Mouse (Mus musculus) cerebellum, postnatal 10 days (tissue): ENCODE measurements around the gene Tomm40l.

Experiments used
- DNase-seq, 2 experiments: peaks; one replicate each; pipeline ENCODE4 v3.0.0; 2021; ENCODE audit warnings: mixed read lengths in 2 of 2

The Tomm40l gene

GRCm38 (mm10) chr1:171222238-171223155, at the start of gene Tomm40l:
Gene Tomm40l, minus strand, starts transcription at chr1:171222514.
- peak; percentile 89 to 94 for DNase-seq

GRCm38 (mm10) chr1:171272086-171272485, 49.8 kb upstream of the Tomm40l start:
- no peak for DNase-seq

- DNase-seq = no peak
Measured at GRCm38 (mm10) chr1:171271622-171272021, 49.3 kb upstream of the Tomm40l start.

- DNase-seq = peak in 1 of 2 experiments; percentile 24
Measured at GRCm38 (mm10) chr1:171271196-171271595, 48.9 kb upstream of the Tomm40l start.

GRCm38 (mm10) chr1:171270573-171270900, 48.2 kb upstream of the Tomm40l start:
- DNase-seq = peak; percentile 68 to 71

GRCm38 (mm10) chr1:171269848-171270572, 47.7 kb upstream of the Tomm40l start, which contains the start of gene B4galt3:
Gene B4galt3, plus strand, starts transcription at chr1:171270328.
- peak; percentile 99 for DNase-seq

GRCm38 (mm10) chr1:171268341-171268740, 46.0 kb upstream of the Tomm40l start:
- no peak for DNase-seq

GRCm38 (mm10) chr1:171265971-171266744, 43.8 kb upstream of the Tomm40l start:
- DNase-seq = no peak

- DNase-seq = peak; percentile 28 to 52
Measured at GRCm38 (mm10) chr1:171263666-171264461, 41.5 kb upstream of the Tomm40l start.

GRCm38 (mm10) chr1:171263185-171263611, 40.9 kb upstream of the Tomm40l start:
- DNase-seq = peak; percentile 84 to 89

GRCm38 (mm10) chr1:171262594-171263130, 40.3 kb upstream of the Tomm40l start:
- peak; percentile 86 to 92 for DNase-seq

GRCm38 (mm10) chr1:171260316-171260715, 38.0 kb upstream of the Tomm40l start:
- DNase-seq = no peak

- DNase-seq = no peak
Measured at GRCm38 (mm10) chr1:171258921-171259320, 36.6 kb upstream of the Tomm40l start.

GRCm38 (mm10) chr1:171257781-171258180, 35.5 kb upstream of the Tomm40l start:
- DNase-seq = no peak

- peak; percentile 83 to 87 for DNase-seq
Measured at GRCm38 (mm10) chr1:171256937-171257548, 34.7 kb upstream of the Tomm40l start.

GRCm38 (mm10) chr1:171256095-171256818, 33.9 kb upstream of the Tomm40l start:
- DNase-seq = peak in 1 of 2 experiments; percentile 14

- peak; percentile 70 to 74 for DNase-seq
Measured at GRCm38 (mm10) chr1:171252415-171252814, 30.1 kb upstream of the Tomm40l start.

- peak; percentile 58 to 68 for DNase-seq
Measured at GRCm38 (mm10) chr1:171251594-171252324, 29.4 kb upstream of the Tomm40l start.
